Mouse (Mus musculus): ENCODE results near the gene Slbp. TPM values are rescaled to one million over a fixed set of nuclear protein-coding genes. Genes with fewer than 3 reads are reported as not detected.

Slbp gene
- polyA plus RNA-seq, 1 experiment = 25.4 TPM

- Histone ChIP-seq H3K4me1 (ENCODE audit: control insufficient read depth, insufficient read depth, insufficient read length, low read length) (peaks cover 5% of the 10 kb centered on the region), H3K27ac (ENCODE audit: insufficient read depth, low read depth, low read length) (peak overlapping the region; percentile 94; the same call in 1 of the 2 replicates), H3K36me3 (ENCODE audit: control insufficient read depth, insufficient read depth, low read length) (peaks cover 38% of the 10 kb centered on the region), H3K27me3 (ENCODE audit: control insufficient read depth, insufficient read depth, low read length) (no peaks in the 10 kb centered on the region), H3K4me3 (ENCODE audit: low read depth, low read length) (peak overlapping the region; percentile 74; the same call in 1 of the 2 replicates)
- WGBS = 3% methylated on average over 2 of the region's 2 CpGs
- no peak for TF ChIP-seq POLR2A (IDR thresholded peaks at IDR 0.05; ENCODE audit: low read depth, low read length)
- TF ChIP-seq CTCF (IDR thresholded peaks at IDR 0.05; ENCODE audit: extremely low read depth, insufficient read length, insufficient replicate concordance, low read depth, low read length) = no peak
These were observed 1.4 kb downstream of the Slbp start for GRCm38 (mm10) chr5:33651017-33651416.

- TF ChIP-seq POLR2A (IDR thresholded peaks at IDR 0.05; ENCODE audit: low read depth, low read length) (no peak), CTCF (IDR thresholded peaks at IDR 0.05; ENCODE audit: extremely low read depth, insufficient read length, insufficient replicate concordance, low read depth, low read length) (peak; percentile 58; the same call in 1 of the 2 replicates)
- no peak overlapping the region for H3K4me3 ChIP-seq (ENCODE audit: low read depth, low read length)
- no peak overlapping the region for H3K27ac ChIP-seq (ENCODE audit: insufficient read depth, low read depth, low read length)
- H3K4me1 ChIP-seq (ENCODE audit: control insufficient read depth, insufficient read depth, insufficient read length, low read length) = no peaks in the 10 kb centered on the region
- peaks cover 59% of the 10 kb centered on the region for H3K36me3 ChIP-seq (ENCODE audit: control insufficient read depth, insufficient read depth, low read length)
- no peaks in the 10 kb centered on the region for H3K27me3 ChIP-seq (ENCODE audit: control insufficient read depth, insufficient read depth, low read length)
- 28% methylated on average over 3 of the region's 3 CpGs for WGBS
These were observed 11.7 kb downstream of the Slbp start for GRCm38 (mm10) chr5:33640652-33641051.

GRCm38 (mm10) chr5:33638826-33639225 lies 13.5 kb downstream of the Slbp start:
- Histone ChIP-seq H3K36me3 (ENCODE audit: control insufficient read depth, insufficient read depth, low read length) (peaks cover 45% of the 10 kb centered on the region), H3K4me3 (ENCODE audit: low read depth, low read length) (no peak overlapping the region), H3K4me1 (ENCODE audit: control insufficient read depth, insufficient read depth, insufficient read length, low read length) (no peaks in the 10 kb centered on the region), H3K27ac (ENCODE audit: insufficient read depth, low read depth, low read length) (no peak overlapping the region), H3K27me3 (ENCODE audit: control insufficient read depth, insufficient read depth, low read length) (no peaks in the 10 kb centered on the region)
- TF ChIP-seq POLR2A (IDR thresholded peaks at IDR 0.05; ENCODE audit: low read depth, low read length) = no peak
- no peak for TF ChIP-seq CTCF (IDR thresholded peaks at IDR 0.05; ENCODE audit: extremely low read depth, insufficient read length, insufficient replicate concordance, low read depth, low read length)
- 49% methylated on average over 4 of the region's 4 CpGs for WGBS

GRCm38 (mm10) chr5:33637606-33638350 lies 14.6 kb downstream of the Slbp start:
- Histone ChIP-seq H3K27ac (ENCODE audit: insufficient read depth, low read depth, low read length) (no peak overlapping the region), H3K27me3 (ENCODE audit: control insufficient read depth, insufficient read depth, low read length) (no peaks in the 10 kb centered on the region), H3K36me3 (ENCODE audit: control insufficient read depth, insufficient read depth, low read length) (peaks cover 35% of the 10 kb centered on the region), H3K4me1 (ENCODE audit: control insufficient read depth, insufficient read depth, insufficient read length, low read length) (no peaks in the 10 kb centered on the region), H3K4me3 (ENCODE audit: low read depth, low read length) (no peak overlapping the region)
- TF ChIP-seq POLR2A (IDR thresholded peaks at IDR 0.05; ENCODE audit: low read depth, low read length) (no peak), CTCF (IDR thresholded peaks at IDR 0.05; ENCODE audit: extremely low read depth, insufficient read length, insufficient replicate concordance, low read depth, low read length) (no peak)
- 88% methylated on average over 3 of the region's 3 CpGs for WGBS

GRCm38 (mm10) chr5:33635361-33635760 lies 17.0 kb downstream of the Slbp start:
- Histone ChIP-seq H3K4me1 (ENCODE audit: control insufficient read depth, insufficient read depth, insufficient read length, low read length) (peaks cover 2% of the 10 kb centered on the region; the same call in 1 of the 2 replicates), H3K27me3 (ENCODE audit: control insufficient read depth, insufficient read depth, low read length) (no peaks in the 10 kb centered on the region), H3K27ac (ENCODE audit: insufficient read depth, low read depth, low read length) (no peak overlapping the region), H3K4me3 (ENCODE audit: low read depth, low read length) (no peak overlapping the region), H3K36me3 (ENCODE audit: control insufficient read depth, insufficient read depth, low read length) (peaks cover 18% of the 10 kb centered on the region)
- TF ChIP-seq CTCF (IDR thresholded peaks at IDR 0.05; ENCODE audit: extremely low read depth, insufficient read length, insufficient replicate concordance, low read depth, low read length) (no peak), POLR2A (IDR thresholded peaks at IDR 0.05; ENCODE audit: low read depth, low read length) (no peak)
- WGBS = 85% methylated on average over 3 of the region's 3 CpGs

GRCm38 (mm10) chr5:33632526-33632925 lies 19.8 kb downstream of the Slbp start:
- Histone ChIP-seq H3K27me3 (ENCODE audit: control insufficient read depth, insufficient read depth, low read length) (no peaks in the 10 kb centered on the region), H3K27ac (ENCODE audit: insufficient read depth, low read depth, low read length) (no peak overlapping the region), H3K36me3 (ENCODE audit: control insufficient read depth, insufficient read depth, low read length) (peaks cover 3% of the 10 kb centered on the region), H3K4me3 (ENCODE audit: low read depth, low read length) (no peak overlapping the region), H3K4me1 (ENCODE audit: control insufficient read depth, insufficient read depth, insufficient read length, low read length) (peaks cover 5% of the 10 kb centered on the region)
- 91% methylated on average over 1 of the region's 1 CpGs for WGBS
- no peak for TF ChIP-seq POLR2A (IDR thresholded peaks at IDR 0.05; ENCODE audit: low read depth, low read length)
- TF ChIP-seq CTCF (IDR thresholded peaks at IDR 0.05; ENCODE audit: extremely low read depth, insufficient read length, insufficient replicate concordance, low read depth, low read length) = no peak

GRCm38 (mm10) chr5:33630615-33631014 lies 21.8 kb downstream of the Slbp start:
- WGBS = 27% methylated on average over 4 of the region's 4 CpGs
- Histone ChIP-seq H3K4me1 (ENCODE audit: control insufficient read depth, insufficient read depth, insufficient read length, low read length) (peaks cover 5% of the 10 kb centered on the region), H3K27me3 (ENCODE audit: control insufficient read depth, insufficient read depth, low read length) (no peaks in the 10 kb centered on the region), H3K36me3 (ENCODE audit: control insufficient read depth, insufficient read depth, low read length) (no peaks in the 10 kb centered on the region), H3K27ac (ENCODE audit: insufficient read depth, low read depth, low read length) (peak overlapping the region; percentile 83), H3K4me3 (ENCODE audit: low read depth, low read length) (peak overlapping the region; percentile 16; the same call in 1 of the 2 replicates)
- TF ChIP-seq CTCF (IDR thresholded peaks at IDR 0.05; ENCODE audit: extremely low read depth, insufficient read length, insufficient replicate concordance, low read depth, low read length) (no peak), POLR2A (IDR thresholded peaks at IDR 0.05; ENCODE audit: low read depth, low read length) (no peak)

All from small intestine, adult 2 months (tissue).